Mouse (Mus musculus) frontal cortex, postnatal 36 days (tissue): ENCODE measurements at regions not wholly inside any gene's neighbourhood (a gene's known extent, or its start where the extent isn't known, plus 50 kb on each side); places are given as distances from the start of the nearest gene placed in this dataset.
"Not testable (repeated sequence)": the region's sequence is repeated elsewhere in the genome, so short reads cannot be mapped to it uniquely, and the experiment has no call there.

ENCODE experiments used
- DNase-seq, 2 experiments: peaks; one replicate each; pipeline ENCODE4 v3.0.0; 2022; ENCODE audit warnings: low spot score in 2 of 2

DNA sequence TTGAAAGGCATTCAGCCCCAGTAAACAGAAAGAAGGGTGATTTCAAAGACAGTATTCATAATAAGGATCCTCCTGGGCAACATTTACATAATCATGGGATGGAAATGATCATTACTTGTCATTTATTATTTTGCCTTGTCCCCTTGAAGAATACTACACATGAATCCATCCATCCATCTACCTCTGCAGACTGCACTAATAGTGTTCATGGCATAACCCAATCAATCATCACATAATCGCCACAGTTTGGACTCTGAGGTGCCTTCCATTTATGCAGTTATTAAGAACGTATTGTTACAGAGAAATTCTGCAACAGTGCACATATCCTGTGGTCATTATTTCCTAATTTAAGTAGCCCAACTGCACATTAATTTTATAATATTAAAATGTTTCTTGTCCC is 1172.0 kb upstream of the Edil3 start:
- no peak for DNase-seq

DNA sequence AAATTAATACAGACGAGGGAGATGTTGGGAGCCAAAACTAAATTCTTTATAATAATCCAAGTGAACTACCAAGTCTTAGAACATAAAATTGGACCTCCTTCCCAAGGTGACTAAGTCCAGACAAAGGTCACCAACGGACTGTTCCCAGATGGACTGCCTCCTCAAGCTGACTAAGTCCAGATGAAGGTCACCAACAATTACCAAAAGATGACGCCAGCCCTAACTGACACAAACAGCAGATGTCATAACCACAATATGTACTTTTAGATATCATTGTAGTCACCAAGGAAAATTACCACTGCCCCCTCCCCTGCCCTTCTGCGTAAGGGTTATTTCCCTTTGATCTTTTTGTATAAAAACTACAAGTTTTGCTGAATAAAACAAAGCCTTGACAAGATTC is 1148.8 kb upstream of the Edil3 start:
- DNase-seq: not testable (repeated sequence)

DNA sequence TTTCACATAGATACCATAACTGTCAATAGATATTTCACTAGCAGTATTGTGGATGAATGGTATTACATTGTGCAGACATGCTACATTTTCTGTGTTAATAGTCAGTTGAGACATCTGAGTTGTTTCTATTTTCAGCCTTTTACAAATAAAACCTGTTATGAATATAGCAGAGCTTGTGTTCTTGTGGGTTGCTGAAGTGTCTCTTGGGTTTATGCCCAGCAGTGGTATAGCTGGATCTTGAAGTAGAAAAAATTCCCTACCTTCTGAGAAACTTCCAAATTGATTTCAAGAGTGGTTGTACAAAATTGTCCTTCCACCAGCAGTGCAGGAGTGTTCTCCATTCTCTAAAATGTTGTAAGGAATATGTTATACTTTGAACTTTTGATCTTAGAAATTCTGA is 1142.4 kb upstream of the Edil3 start:
- DNase-seq: peak in 1 of 2 experiments; percentile 21
